Mouse (Mus musculus): ENCODE results near the gene Srrm2. TPM values are rescaled to one million over a fixed set of nuclear protein-coding genes. Genes with fewer than 3 reads are reported as not detected.
"Not testable (repeated sequence)": the region's sequence is repeated elsewhere in the genome, so short reads cannot be mapped to it uniquely, and the experiment has no call there.

Gene Srrm2
- total RNA-seq, 2 experiments from 2014 or later: 157 to 162 TPM

DNA sequence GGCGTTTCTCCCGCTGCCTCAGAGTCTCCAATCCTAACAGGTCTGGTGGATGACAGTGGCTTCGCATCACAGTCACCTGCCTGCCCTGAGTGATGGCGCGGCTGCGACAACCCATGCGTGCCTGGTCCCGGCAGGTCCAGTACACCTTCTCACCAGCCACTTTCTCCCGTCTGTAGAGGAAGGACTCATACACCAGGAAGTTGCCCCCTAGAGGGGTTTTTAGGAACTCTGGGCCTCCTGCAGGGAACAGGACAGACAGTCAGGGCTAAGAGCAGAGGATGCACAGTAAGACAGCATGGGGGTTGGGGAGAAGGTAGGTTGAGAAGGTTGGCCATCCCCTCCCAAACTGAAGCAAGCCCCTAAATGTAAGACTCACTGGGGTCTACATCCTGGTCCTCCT, 30.1 kb upstream of the Srrm2 start:
- no peak for DNase-seq (ENCODE audit: low spot score)
- intact Hi-C loops (cut with DNase I): no loop called here

DNA sequence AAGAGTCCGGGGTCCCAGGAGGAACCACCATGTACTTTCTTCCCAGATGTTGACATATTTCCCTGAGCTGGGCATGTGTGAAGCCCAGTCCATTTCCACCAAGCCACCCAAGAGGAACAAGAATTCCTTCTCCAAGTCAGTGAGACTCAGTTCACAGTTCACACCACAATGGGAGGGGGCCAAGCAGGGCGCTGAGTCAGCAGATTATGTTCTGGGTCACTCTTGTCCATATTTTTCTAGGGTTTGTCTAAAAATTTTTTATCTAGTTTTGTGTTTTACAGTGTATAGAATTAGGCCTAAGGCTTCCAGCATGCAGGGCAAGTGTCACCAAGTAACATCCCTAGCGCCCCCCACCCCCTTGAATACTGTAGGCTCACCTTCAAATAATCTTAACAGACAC, 29.2 kb upstream of the Srrm2 start:
- DNase-seq (ENCODE audit: low spot score): no peak
- intact Hi-C loops (cut with DNase I): no loop called here

GRCm38 (mm10) chr17:23762976-23763375, 27.4 kb upstream of the Srrm2 start:
- no peak for DNase-seq (ENCODE audit: low spot score)
- intact Hi-C loops (cut with DNase I): no loop called here

GRCm38 (mm10) chr17:23770493-23770892, 19.8 kb upstream of the Srrm2 start:
- intact Hi-C loops (cut with DNase I): no loop called here
- DNase-seq (ENCODE audit: low spot score): no peak

- intact Hi-C loops (cut with DNase I): no loop called here
- DNase-seq (ENCODE audit: low spot score): no peak
Observed at GRCm38 (mm10) chr17:23770896-23771283, 19.4 kb upstream of the Srrm2 start.

GRCm38 (mm10) chr17:23771284-23772218, 18.8 kb upstream of the Srrm2 start, which contains the start of gene Flywch1:
Gene Flywch1, minus strand, starts transcription at chr17:23771602.
- peak; percentile 97 for DNase-seq (ENCODE audit: low spot score)
- intact Hi-C loops (cut with DNase I): no loop called here

GRCm38 (mm10) chr17:23772219-23772556, 18.1 kb upstream of the Srrm2 start:
- DNase-seq (ENCODE audit: low spot score); intact Hi-C loops (cut with DNase I): not testable (repeated sequence)

DNA sequence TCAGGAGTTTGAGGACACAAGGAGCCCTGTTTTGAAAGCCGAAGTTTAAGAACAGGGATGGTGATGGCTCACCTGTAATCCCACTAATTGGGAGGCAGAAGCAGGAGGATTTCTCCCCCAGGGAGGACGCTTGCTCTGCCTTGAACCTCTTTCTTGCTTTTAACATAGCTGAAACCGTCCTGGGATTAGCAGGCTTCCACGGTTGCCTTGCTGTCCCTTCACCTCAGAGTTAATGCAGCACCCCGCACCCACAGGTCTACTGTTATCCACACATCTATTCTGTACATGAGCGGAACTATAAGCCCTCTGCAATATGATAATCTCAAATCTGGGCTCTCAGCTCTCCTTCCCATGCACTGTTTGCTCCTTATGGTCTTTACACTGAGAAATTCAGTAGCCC, 16.7 kb upstream of the Srrm2 start:
- intact Hi-C loops (cut with DNase I): loop anchor here (1.0 kb wide), 1 partner anchor 187 kb away; no protein-coding TSS in a partner anchor
- DNase-seq (ENCODE audit: low spot score): no peak

GRCm38 (mm10) chr17:23774090-23774489, 16.2 kb upstream of the Srrm2 start:
- intact Hi-C loops (cut with DNase I): loop anchor here (1.0 kb wide), 1 partner anchor 186 kb away; no protein-coding TSS in a partner anchor
- DNase-seq (ENCODE audit: low spot score): peak; percentile 57

DNA sequence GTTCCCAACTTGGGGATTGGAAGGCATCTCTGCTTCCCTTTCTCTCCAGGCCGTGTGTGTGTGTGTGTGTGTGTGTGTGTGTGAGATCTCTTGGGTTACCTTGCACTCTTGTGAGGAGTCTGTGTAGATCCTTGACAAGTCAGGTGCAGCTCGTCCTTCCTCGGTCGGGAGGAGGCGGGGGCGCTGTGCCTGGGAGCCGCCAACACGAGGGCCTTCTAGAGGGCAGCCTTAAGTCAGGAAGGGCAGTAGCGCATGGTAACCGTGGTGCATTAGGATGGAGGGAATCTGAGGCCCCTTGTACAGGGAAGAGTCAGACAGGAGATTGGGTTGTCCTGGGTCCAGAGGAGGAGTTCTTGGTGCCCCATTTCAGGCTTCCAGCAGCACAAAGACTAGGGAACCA, 14.1 kb upstream of the Srrm2 start:
- intact Hi-C loops (cut with DNase I): loop anchor here (2.0 kb wide), 1 partner anchor 65 kb away; no protein-coding TSS in a partner anchor
- no peak for DNase-seq (ENCODE audit: low spot score)

GRCm38 (mm10) chr17:23777141-23777540, 13.2 kb upstream of the Srrm2 start:
- intact Hi-C loops (cut with DNase I): loop anchor here (2.0 kb wide), 1 partner anchor 64 kb away; no protein-coding TSS in a partner anchor

GRCm38 (mm10) chr17:23778447-23778846, 11.9 kb upstream of the Srrm2 start:
- DNase-seq (ENCODE audit: low spot score): no peak
- intact Hi-C loops (cut with DNase I): no loop called here

More at GRCm38 (mm10) chr17:23777141-23777540, 13.2 kb upstream of the Srrm2 start:
- no peak for DNase-seq (ENCODE audit: low spot score)

GRCm38 (mm10) chr17:23783352-23783751, 7.0 kb upstream of the Srrm2 start:
- intact Hi-C loops (cut with DNase I): no loop called here
- DNase-seq (ENCODE audit: low spot score): no peak

DNA sequence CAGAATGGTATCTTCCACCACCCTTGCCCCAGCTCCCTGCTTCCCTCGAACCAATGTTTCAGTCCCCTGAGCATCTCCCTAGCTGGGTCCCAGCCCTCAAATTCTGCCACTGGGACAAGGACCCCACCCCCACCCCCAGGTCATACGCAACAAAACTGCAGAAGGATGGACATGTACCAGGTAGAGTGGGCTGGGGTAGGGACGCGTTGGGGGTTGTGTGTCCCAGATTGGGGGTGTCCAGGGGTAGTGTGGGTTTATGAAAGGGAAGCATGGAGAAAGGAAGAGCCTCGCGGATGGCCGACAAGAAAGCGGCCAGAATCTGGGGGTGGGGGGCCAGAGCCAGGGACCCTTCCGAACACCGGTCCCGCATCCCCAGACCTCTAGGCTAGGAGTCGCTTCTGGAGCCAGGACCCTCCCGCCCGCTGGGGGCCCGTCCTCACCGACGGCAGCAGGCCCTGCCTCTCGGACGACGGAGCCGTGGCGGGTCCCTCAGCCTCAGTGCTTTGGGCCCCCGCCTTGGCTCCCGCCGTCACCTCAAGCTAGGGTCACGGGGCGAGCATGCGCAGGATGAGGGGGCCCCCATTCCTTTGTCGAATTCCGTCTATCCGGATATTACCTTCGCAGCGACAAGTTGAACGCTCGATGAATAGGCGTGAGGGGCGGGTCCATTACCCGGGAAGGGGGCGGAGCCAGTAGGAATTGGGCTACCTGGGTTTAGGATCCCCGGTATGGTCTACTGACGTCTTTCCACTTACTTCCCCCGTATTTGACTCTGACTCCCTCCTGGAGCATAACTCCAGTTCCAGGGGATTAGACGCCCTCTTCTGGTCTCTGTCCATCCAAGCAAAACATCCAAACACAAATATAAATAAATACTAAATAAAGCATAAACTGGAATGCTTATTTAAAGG, 4.5 kb upstream of the Srrm2 start, which contains the start of gene Flywch2:
Flywch2 (minus strand) TSS at position 521 of the 911 bp plus-strand sequence.
- DNase-seq (ENCODE audit: low spot score): peak; percentile 49
- intact Hi-C loops (cut with DNase I): loop anchor here (5.0 kb wide), 1 partner anchor 39 kb away; the partner anchor contains the start of gene Kremen2

- intact Hi-C loops (cut with DNase I): loop anchor here (5.0 kb wide), 1 partner anchor 39 kb away; the partner anchor contains the start of gene Kremen2
- no peak for DNase-seq (ENCODE audit: low spot score)
Observed at GRCm38 (mm10) chr17:23786510-23786931, 3.8 kb upstream of the Srrm2 start.

DNA sequence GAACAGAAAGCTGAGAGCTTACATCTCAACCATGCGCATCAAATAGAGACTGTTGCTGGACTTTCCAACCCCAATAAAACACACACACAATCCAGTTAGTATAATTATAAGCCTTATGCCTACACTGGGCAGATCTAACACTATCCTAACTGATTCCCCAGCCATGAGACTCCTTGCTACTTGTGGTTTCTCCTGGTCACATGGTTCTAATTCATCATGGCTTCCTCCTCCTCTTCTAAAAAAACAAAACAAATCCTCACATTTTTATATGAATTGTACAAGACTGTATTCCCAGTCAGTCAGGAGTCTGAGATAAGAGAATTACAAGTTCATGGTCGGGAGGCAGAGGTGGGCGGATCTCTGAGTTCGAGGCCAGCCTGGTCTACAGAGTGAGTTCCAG, 1.4 kb upstream of the Srrm2 start:
- no peak for DNase-seq (ENCODE audit: low spot score)
- intact Hi-C loops (cut with DNase I): loop anchor here (5.0 kb wide), 1 partner anchor 42 kb away; the partner anchor contains the start of gene Kremen2

- no peak for DNase-seq (ENCODE audit: low spot score)
- intact Hi-C loops (cut with DNase I): loop anchor here (5.0 kb wide), 1 partner anchor 43 kb away; the partner anchor contains the start of gene Kremen2
Observed at GRCm38 (mm10) chr17:23789749-23790268, 523 bp upstream of the Srrm2 start.

GRCm38 (mm10) chr17:23791079-23791357, 686 bp downstream of the Srrm2 start:
- no peak for DNase-seq (ENCODE audit: low spot score)
- intact Hi-C loops (cut with DNase I): no loop called here

DNA sequence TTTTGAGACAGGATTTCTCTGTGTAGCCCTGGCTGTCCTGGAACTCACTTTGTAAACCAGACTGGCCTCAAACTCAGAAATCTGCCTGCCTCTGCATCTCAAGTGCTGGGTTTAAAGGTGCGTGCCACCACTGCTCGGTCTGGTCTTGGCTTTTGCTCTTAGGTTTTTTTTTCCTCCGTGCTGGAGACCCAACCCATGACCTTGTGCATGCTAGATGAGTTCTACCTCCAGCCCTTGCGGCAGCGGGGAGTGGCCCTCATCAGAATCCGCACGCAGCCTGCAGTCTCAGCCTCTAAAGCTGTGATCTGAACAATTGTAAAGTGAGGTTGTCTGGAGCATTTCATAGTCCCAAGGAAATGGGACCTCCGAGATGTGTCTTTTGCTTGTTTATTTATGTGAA, 5.0 kb downstream of the Srrm2 start:
- no peak for DNase-seq (ENCODE audit: low spot score)
- intact Hi-C loops (cut with DNase I): no loop called here

DNA sequence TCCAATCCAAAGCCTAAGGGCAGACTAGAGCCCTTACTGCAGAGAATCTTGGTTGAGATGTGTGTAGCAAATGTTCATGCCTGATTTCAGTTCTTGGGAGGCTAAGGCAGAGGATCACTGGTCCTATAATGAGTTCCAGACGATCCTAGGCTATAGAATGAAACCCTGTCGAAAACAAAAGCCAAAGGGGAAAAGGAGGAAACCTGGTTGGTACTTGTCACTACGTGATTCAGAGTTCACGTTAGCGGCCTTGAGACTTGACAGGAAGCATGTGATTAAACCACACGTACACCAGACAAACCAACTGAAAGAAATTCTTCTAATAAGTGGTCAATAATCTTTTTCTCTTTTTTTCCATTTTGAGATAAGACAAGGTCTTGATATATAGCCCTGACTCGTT, 7.0 kb downstream of the Srrm2 start:
- no peak for DNase-seq (ENCODE audit: low spot score)
- intact Hi-C loops (cut with DNase I): no loop called here

All from heart, postnatal 25 days (tissue).